Mouse (Mus musculus) layer of hippocampus, adult 9-10 months (tissue): ENCODE measurements around the gene Itm2c.

ENCODE experiments used
- DNase-seq: peaks from one replicate; pipeline ENCODE4 v3.0.0; 2022; ENCODE audit warnings: low spot score

The Itm2c gene

DNA sequence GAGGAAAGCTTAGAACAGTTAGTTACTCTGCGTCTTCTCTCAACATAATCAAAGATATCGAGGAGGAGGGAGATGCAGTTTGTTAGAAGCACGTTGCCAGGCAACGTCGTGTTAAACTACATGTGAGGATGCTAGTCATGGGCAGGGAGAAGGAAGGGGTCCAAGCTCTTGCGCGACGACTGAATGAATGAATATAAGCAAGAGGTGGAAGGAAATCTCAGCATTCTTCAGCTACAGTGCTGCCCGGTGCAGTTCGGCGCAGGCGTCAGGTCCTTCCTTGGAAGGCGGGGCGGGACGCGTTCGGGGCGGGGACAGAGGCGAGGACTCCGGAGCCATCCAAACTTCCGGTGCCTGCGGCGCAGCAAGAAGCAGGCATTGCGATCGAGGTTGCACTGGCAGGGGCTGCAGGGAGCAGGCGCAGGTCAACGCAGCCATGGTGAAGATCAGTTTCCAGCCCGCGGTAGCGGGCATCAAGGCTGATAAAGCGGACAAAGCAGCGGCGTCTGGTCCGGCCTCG lies at the start of gene Itm2c:
Gene Itm2c, plus strand, starts transcription at position 51 of the 517 bp plus-strand sequence.
- DNase-seq, result peak; percentile 68

DNA sequence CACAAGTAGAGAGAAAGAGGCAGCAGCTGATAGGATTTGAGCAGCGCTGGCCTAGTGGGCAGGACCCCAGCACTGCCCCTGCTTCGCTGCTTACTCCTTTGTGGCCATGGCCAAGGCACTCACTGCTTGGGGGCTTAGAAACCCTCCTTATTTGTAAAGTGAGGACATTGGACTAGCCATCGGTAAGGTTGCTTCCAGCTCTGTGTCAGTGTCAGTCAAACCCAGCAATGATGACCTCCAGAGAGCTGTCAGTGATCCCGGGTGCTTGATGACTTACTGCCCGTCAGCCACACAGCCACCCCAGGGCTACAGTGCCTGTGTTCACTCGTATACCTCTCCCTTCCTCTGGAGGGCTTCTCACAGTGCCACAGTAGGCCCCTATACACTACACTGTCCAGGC lies 49.1 kb upstream of the Itm2c start:
- no peak for DNase-seq

GRCm38 (mm10) chr1:85845476-85845875 lies 48.6 kb upstream of the Itm2c start:
- DNase-seq, result no peak

DNA sequence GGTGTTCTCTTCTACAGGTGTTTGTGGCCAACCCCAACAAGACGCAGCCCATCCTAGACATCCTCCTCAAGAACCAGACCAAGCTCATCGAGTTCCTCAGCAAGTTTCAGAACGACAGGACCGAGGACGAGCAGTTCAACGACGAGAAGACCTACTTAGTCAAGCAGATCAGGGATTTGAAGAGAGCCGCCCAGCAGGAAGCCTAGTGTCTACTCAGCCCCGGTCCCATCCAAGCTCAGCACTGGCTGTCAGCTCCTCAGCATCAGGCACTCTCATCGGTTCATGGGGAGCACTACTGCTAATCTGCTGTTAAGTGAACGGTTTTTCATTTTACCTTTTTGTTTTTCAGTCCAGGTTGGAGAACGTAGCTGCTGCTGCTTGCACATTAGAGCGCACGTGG lies 45.1 kb upstream of the Itm2c start:
- DNase-seq, result no peak

GRCm38 (mm10) chr1:85850851-85851250 lies 43.2 kb upstream of the Itm2c start:
- DNase-seq, result no peak

- peak; percentile 67 for DNase-seq
Observed at GRCm38 (mm10) chr1:85852996-85853689, 40.9 kb upstream of the Itm2c start.

DNA sequence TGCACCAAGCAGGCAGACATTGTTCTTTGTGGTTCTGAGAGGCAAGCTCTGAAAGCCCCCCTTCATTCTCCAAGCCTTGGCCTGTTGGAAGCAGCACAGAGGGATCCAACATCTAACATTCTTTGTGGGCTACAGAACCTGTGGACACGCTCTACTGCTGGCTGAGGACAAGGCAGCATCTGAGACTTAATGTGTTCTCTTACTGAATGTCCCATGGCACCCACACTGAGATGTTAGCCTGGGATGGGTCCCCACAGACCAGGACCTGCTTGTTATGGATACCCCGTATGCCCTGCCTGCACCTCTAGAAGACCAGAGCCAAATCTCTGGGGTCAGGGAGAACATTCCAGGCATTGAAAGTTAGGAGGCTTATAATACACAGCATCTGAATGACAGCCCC lies 40.2 kb upstream of the Itm2c start:
- DNase-seq, result no peak

DNA sequence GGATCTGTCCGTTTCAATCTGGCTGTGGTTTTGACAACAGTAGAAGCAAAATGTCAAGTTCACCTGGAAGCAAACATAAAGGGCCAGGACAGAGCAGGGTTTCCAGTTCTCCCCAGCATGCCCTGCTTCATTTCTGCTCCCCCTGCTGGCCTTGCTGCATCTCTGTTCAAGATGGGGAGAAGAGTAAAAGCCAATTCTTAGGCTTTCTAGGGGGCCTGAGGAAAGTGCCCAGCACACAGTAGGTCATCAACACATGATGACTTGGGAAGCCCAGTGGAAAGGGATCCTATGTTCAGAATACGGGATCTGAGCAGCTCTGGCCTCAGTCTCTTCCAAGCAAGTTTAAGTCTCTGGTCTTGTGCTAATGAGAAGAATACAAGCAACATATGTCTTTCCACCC lies 39.6 kb upstream of the Itm2c start:
- no peak for DNase-seq

GRCm38 (mm10) chr1:85856266-85856665 lies 37.8 kb upstream of the Itm2c start:
- DNase-seq, result no peak

- no peak for DNase-seq
Observed at GRCm38 (mm10) chr1:85857261-85857754, 36.8 kb upstream of the Itm2c start.

- DNase-seq, result no peak
Observed at GRCm38 (mm10) chr1:85864383-85864782, 29.7 kb upstream of the Itm2c start.

DNA sequence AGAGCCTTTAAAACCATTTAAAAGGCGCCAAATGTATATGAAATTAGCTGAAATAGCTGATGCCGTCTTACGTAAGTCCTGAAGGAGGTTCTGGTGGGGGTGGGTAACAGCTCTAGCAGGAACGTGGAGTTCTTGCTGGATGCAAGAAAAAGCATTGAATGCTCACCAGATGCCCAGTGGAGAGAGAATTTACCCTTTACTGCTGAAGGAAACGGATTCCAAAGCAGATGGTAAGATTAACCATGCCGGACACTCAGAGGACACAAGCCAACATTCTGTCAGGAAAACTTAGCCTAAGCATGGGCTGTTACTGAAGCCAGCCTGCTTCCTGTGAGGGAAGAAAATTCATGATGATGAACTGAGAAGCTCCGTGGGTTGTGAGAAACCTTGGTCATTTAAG lies 24.1 kb upstream of the Itm2c start:
- no peak for DNase-seq

- DNase-seq, result no peak
Observed at GRCm38 (mm10) chr1:85870546-85870945, 23.5 kb upstream of the Itm2c start.

DNA sequence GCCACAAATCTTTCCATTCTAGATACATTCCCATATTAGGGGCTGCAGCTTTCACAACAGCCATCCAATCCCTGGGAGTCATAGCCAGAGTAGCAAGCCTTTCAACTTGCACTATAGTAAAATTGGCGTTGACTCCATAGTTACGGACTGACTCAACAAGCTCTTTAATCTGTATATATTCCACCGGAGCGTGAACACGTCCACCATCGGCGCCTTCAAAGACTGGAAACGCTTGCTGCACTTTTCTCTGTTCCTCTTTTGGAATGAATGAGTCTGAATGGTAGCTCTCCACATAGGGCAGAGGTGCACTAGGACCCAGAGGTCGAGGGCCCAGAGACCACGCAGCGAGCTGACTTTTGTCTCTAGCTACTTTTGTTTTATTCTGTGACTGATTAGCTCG lies 12.1 kb upstream of the Itm2c start:
- no peak for DNase-seq

DNA sequence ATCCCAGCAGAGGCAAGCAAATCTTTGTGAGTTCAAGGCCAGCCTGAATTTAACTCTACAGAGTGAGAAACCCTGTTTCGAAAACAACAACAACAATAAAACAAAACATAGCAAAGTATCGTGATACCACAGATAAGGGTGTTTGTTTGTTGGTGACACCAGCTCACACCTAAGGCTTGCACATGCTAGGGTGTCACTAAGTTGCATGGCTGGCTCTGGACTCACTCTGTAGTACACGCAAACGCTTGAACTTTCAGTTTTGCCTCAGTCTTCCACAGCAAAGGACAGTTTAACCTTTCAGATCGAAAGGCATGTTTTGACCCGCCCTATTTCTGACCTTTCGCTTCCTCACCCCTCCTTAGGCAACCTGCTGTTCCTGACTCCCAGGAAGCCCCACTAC lies 6.9 kb upstream of the Itm2c start:
- DNase-seq, result no peak

GRCm38 (mm10) chr1:85894748-85895360 lies 773 bp downstream of the Itm2c start:
- no peak for DNase-seq

DNA sequence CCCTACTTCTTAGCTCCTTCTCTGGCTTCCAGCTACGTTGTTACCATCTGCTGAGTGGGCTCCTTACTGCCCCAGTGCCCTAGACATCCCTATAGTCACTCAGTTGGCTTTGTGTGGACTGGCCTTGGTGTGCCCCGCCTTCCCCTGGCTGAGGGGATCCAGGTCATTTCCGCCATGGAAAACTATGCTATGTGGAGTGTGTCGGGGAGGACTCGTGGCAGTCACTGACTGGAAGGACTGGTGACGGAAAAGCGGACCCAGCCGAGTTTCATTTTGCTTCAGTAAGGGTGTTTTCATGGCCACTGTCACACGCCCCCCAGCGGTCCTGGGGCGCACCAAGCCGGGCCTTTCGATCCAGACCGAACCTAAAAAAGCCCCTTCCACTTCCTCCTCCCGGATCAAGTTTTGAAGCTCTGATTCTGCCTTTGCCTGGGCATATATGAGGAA lies 1.3 kb downstream of the Itm2c start:
- peak; percentile 68 for DNase-seq

- no peak for DNase-seq
Observed at GRCm38 (mm10) chr1:85896110-85896509, 2.0 kb downstream of the Itm2c start.

DNA sequence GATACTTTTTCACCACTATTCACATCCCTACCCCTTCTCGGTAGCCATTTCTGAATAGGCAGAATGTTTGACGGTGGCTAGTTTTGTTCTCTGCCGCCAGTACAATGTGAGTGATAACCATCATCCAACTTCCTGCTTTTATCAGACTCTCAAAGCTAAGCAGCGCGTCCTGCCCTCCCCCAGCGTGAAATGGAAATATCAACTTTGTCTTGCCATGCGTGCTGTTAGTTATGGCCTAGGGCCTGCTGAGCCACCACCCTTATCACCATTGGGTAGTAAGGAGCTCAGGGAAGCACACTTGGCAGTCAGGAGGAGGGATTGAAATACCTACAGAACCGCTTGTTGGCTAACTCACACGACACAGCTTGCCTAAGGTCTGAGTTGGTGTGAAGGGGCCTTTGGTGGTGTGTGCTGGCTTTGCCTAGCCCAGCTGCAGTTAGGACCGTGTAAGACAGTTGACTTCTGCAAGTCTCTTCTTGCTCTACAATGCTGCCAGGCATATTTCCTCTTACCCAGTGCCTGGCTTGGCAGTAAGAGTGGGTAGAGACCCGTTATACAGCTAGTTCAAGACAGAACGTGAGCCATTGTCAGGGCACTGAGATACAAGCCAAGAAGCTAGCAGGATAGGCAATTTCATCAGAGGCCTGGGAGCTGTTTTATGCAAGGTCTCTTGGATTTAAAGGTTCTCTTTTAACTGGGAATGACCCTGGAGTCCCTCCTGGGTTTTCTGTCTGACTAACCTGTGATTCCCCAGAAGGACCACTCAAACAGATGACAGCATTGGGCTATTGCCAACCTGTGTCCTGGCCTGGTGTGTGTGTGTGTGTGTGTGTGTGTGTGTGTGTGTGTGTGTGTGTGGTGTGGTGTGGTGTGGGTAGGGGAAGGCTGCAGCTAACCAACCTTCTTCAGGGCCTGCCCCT lies 3.0 kb downstream of the Itm2c start:
- no peak for DNase-seq

GRCm38 (mm10) chr1:85897901-85898760 lies 4.0 kb downstream of the Itm2c start:
- DNase-seq, result no peak

DNA sequence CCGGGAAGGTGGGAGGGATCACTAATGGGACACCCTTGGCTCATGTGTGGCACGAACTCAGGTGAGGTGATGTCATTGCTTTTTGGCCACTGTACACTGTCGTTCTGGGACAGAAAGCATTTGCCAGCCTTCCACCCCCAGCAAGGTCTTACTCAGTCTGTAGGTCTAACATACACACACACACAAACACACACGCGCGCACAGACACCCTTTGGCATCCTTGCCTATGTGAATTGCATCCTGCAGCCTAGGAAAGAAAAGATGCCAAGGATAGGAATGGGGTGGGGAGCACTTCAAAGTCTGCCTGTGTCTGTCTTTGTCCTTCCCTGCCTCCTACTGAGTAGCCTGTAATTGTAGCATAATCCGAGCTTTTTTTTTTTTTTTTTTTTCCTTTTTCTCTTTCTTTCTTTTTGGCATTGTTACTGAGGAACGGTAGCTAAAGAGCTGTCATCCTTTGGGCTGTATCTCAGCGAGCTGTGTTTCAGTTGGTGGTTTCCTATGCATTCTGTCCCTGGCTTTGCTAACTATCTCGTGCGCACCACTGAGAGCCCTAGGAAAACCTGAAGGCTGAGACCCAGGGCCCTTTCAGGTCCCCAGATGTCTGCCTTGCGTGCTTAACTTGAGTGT lies 4.8 kb downstream of the Itm2c start:
- DNase-seq, result no peak
